Mouse (Mus musculus): ENCODE measurements around the gene 1700123O20Rik.

DNA sequence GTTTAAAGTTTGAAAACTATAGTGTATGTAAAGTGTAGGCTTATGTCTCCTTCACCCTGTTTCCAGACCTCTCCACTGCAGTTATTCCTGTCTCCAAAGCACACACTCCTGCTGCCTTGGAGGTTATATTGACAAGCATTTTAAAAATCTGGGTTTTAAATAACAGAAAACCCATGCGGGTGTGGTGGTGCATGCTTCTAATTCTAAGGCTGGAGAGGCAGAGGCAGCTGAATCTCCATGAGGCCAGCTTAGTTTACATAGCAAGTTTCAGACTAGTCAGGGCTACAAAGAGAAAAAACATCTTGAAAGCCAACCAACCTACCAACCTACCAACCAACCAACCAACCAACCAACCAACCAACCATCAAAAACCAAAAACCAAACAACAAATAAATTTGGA is 29.4 kb downstream of the 1700123O20Rik start:
- TF ChIP-seq POLR2A (IDR thresholded peaks at IDR 0.05; ENCODE audit: low read depth, low read length) (no peak), CTCF (IDR thresholded peaks at IDR 0.05; ENCODE audit: extremely low read depth, insufficient read length, insufficient replicate concordance, low read depth, low read length) (no peak)

Data from small intestine, adult 2 months (tissue).